Mouse (Mus musculus) stomach, postnatal 0 days (tissue): ENCODE data around the gene Gm6408.

ENCODE experiments used
- CTCF ChIP-seq: IDR thresholded peaks from 2 replicates; pipeline ENCODE4 v1.5.1; 2016; ENCODE audit warnings: antibody characterized with exemption, low read depth, mild to moderate bottlenecking, moderate library complexity
- EP300 ChIP-seq: optimal IDR thresholded peaks from 2 replicates; pipeline ENCODE3; 2016; ENCODE audit warnings: antibody characterized with exemption

GRCm38 (mm10) chr5:146436796-146437195 is 45.0 kb upstream of the Gm6408 start:
- TF ChIP-seq CTCF (no peak), EP300 (no peak)
